Mouse (Mus musculus) forebrain, embryonic 12.5 days (tissue): ENCODE data around the gene Pex7. TPM values are rescaled to one million over a fixed set of nuclear protein-coding genes. Genes with fewer than 3 reads are reported as not detected.

Experiments
- ATAC-seq: fragments of 200-750 bp; cut with Nextera tagmentation; 2 replicates; pipeline ENCODE4 v1.8.0; 2017; ENCODE audit warnings: moderate TSS enrichment; ENCODE audit not compliant: low FRiP score
- H3K27ac ChIP-seq: fragments of 300-500 bp; sonication (generic); 2 replicates; pipeline ENCODE4 v1.5.1; 2016; ENCODE audit warnings: mild to moderate bottlenecking
- H3K27me3 ChIP-seq: fragments of 300-500 bp; sonication (generic); 2 replicates; pipeline ENCODE4 v1.6.1; 2016; ENCODE audit warnings: mild to moderate bottlenecking
- H3K36me3 ChIP-seq: fragments of 300-500 bp; sonication (generic); replicated peaks from 2 replicates; pipeline ENCODE4 v1.6.1; 2016; ENCODE audit warnings: mild to moderate bottlenecking
- H3K4me1 ChIP-seq: fragments of 300-500 bp; sonication (generic); 2 replicates; pipeline ENCODE4 v1.6.1; 2016
- H3K4me2 ChIP-seq: fragments of 300-500 bp; sonication (generic); 2 replicates; pipeline ENCODE4 v1.6.1; 2016; ENCODE audit warnings: mild to moderate bottlenecking, moderate library complexity
- H3K4me3 ChIP-seq: fragments of 300-500 bp; sonication (generic); replicated peaks from 2 replicates; pipeline ENCODE4 v1.5.1; 2016; ENCODE audit warnings: mild to moderate bottlenecking
- H3K9ac ChIP-seq: fragments of 300-500 bp; sonication (generic); 2 replicates; pipeline ENCODE4 v1.6.1; 2016; ENCODE audit warnings: mild to moderate bottlenecking
- H3K9me3 ChIP-seq: fragments of 300-500 bp; sonication (generic); 2 replicates; pipeline ENCODE4 v1.6.1; 2016
- WGBS: fragments of 180-500 bp; shearing (Covaris S2); methylation state at CpG from one replicate; pipeline ENCODE4 v1.1.7; 2016; 5-methylcytosine and 5-hydroxymethylcytosine counted together
- polyA plus RNA-seq: library from polyadenylated mRNA; unstranded; fragments of >200 nt; fragmentation: Nextera tagmentation; extraction: Ambion mirVana; gene quantifications from 2 replicates; pipeline ENCODE4 v1.2.1, GENCODE M21; 2016

Gene Pex7
- 25.4 and 26.0 TPM in 2 replicates for polyA plus RNA-seq

DNA sequence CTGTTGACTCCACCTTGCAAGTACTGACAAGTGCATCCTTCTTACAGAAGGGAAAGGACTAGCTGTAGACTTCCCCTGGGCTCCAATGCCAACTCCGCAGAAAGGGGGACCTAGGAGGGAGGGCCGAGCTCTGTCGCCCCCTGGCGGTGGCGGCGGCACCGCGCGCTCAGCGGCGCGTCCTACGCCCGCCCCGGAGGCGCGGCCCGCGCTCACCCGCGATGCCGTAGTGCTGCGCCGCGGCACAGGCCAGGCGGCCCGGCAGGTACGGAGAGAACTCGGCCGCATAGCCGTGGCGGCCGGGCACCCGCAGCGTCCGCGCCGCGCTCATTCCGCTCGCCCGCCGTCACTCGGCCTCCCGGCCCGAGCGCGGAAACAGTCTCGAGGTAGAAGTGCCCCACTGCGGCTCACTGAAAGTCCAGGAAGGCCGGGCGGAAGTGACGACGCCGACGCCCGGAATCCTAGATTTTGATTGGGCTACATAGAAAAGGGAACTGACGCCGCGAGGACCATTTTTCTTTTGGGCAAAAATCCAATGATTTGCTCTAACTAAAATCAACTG, at the start of gene Pex7:
Pex7 (minus strand) TSS at position 444 of the 559 bp plus-strand sequence.
- Histone ChIP-seq H3K27ac (peak within 1 kb of the TSS; percentile 96), H3K36me3 (no peaks in the 10 kb centered on the region; the same call in 1 of the 2 replicates), H3K4me2 (peak within 1 kb of the TSS; percentile 31), H3K27me3 (0 out of 2 replicates have a peak, but pooled peaks cover 5% of the 10 kb centered on the region), H3K9ac (peak within 1 kb of the TSS; percentile 78), H3K9me3 (no peaks in the 10 kb centered on the region), H3K4me1 (no peaks in the 10 kb centered on the region), H3K4me3 (peak within 1 kb of the TSS; percentile 76)
- ATAC-seq: peak; percentile 97
- under 1% methylated on average over 58 of the region's 60 CpGs for WGBS

DNA sequence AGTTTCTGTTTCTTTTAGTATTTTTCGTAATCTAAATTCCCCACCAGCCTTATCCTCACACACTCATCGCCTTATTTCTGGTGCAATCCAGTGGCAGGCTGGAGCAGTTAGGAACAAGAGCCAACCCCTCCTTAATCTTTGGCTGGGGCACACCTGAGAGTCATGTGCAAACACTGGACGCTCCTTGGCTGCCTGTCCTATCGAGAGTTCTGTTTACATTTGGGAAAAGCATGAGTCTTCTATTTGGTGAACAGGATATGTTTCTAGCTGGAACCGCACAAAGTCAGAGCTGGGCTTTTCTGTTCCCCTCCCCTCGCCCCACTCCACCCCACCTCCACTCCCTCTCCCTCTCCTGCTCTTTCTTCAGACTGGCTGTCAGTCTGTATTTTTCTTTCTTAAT, 49.3 kb upstream of the Pex7 start:
- Histone ChIP-seq H3K4me3 (no peak overlapping the region), H3K4me2 (no peak overlapping the region), H3K4me1 (no peaks in the 10 kb centered on the region), H3K9me3 (no peaks in the 10 kb centered on the region), H3K9ac (no peak overlapping the region), H3K36me3 (no peaks in the 10 kb centered on the region), H3K27me3 (no peaks in the 10 kb centered on the region), H3K27ac (no peak overlapping the region)
- 78% methylated on average over 6 of the region's 6 CpGs for WGBS
- no peak for ATAC-seq

DNA sequence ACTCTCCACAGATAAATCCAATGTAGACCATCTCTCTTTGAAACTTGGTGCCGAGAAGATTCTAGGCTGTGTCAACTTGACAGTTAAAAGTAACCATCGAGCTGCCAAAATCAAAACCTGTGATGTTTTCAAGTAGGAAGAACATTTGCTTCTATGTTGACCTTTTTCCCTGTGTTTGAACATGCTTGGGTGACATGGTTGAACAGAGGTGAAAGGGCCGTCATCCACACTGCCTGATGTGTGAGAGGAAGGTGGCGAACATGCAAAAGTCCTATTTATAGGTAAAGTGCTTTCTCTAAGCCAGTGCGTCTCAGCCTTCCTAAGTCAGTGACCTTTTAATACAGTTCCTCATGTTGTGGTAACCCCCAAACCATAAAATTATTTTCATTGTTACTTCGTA, 48.3 kb upstream of the Pex7 start:
- ATAC-seq: no peak
- no peaks in the 10 kb centered on the region for H3K36me3 ChIP-seq
- 90% methylated on average over 6 of the region's 6 CpGs for WGBS

DNA sequence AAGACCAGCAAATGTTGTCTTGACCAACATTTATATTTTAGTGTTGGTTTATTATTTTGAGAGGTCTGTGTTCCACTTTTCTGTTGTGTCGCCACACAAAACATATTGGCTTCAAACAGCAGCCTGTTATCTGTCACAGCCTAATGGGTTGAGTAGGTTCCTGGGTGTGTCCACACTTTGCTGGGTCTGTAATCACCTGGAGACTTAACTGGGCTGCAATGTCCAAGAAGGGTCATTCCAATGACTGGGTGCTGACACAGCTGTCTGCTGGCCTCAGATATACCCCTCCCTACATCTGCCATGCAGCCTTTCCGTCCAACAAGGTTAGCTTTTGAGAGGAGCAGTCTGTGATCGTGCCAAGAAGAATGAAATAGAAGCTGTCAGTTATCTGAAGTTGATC, 47.1 kb upstream of the Pex7 start:
- ATAC-seq: no peak
- Histone ChIP-seq H3K9me3 (no peaks in the 10 kb centered on the region), H3K4me2 (no peak overlapping the region), H3K27me3 (no peaks in the 10 kb centered on the region), H3K4me1 (no peaks in the 10 kb centered on the region), H3K4me3 (no peak overlapping the region), H3K27ac (no peak overlapping the region), H3K36me3 (no peaks in the 10 kb centered on the region), H3K9ac (no peak overlapping the region)
- 84% methylated on average over 3 of the region's 3 CpGs for WGBS

More for the DNA sequence above, 48.3 kb upstream of the Pex7 start:
- Histone ChIP-seq H3K27me3 (no peaks in the 10 kb centered on the region), H3K4me3 (no peak overlapping the region), H3K27ac (no peak overlapping the region), H3K9ac (no peak overlapping the region), H3K4me1 (no peaks in the 10 kb centered on the region), H3K9me3 (no peaks in the 10 kb centered on the region), H3K4me2 (no peak overlapping the region)

DNA sequence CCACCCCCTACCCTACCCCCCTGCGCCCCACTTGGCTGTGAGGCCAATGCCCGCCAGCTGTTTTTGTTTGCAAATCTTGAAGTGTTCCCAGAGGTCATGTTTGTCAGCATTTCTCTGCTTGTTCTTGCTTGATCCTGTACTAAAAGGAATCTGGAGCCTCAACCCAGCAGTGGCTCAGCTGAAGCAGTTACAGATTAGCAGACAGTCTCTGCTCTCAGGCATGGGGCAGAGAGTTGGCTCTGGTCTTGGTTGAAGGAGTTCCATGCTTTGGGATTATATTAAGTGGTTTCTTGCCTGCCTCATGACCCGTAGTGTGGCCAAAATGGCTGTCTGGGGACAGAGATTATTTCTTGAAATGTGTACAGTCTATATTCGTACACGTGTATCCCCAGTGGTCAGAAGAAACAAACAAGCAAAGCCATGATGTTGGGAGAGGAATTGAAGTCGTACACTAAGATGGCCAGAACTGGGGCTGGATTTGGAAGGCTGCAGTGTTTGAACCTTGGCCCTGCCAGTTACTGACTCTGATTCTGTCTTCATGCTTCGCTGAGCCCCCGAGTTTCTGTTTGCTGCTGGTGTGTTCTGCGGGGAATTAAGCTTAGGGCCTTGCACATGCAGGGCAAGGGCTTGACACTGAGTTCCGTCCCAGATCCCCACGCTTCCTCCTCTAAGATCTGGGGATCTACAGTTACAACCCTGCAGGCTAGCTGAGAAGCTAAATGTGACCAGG, 45.7 kb upstream of the Pex7 start:
- no peaks in the 10 kb centered on the region for H3K36me3 ChIP-seq
- no peak overlapping the region for H3K9ac ChIP-seq
- no peak overlapping the region for H3K27ac ChIP-seq
- no peaks in the 10 kb centered on the region for H3K9me3 ChIP-seq
- ATAC-seq: no peak
- H3K4me1 ChIP-seq: no peaks in the 10 kb centered on the region
- H3K4me2 ChIP-seq: no peak overlapping the region
- H3K4me3 ChIP-seq: no peak overlapping the region
- whole genome bisulfite sequencing: 87% methylated on average over 11 of the region's 11 CpGs
- no peaks in the 10 kb centered on the region for H3K27me3 ChIP-seq

DNA sequence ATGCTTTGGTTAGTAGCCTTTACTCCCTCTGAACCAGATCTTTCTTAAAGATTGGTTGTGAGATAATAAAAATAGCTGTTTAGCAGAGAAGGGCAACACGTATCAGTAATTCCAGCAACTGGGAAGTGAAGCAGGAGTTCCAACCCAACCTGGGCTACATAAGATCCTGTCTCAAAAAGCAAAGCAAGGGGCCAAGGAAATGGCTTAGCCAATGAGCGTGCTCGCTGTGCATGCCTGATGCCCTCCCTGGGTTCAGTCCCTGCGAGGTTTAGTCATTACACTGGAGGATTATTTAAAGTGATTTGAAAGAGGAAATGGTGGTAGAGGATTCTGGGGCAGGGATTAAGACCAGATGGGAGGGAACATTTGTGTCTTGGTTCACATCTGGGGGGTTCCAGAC, 41.6 kb upstream of the Pex7 start:
- no peaks in the 10 kb centered on the region for H3K4me1 ChIP-seq
- H3K4me2 ChIP-seq: no peak overlapping the region
- no peak overlapping the region for H3K9ac ChIP-seq
- no peak overlapping the region for H3K4me3 ChIP-seq
- ATAC-seq: no peak
- no peaks in the 10 kb centered on the region for H3K27me3 ChIP-seq
- H3K27ac ChIP-seq: no peak overlapping the region
- no peaks in the 10 kb centered on the region for H3K9me3 ChIP-seq
- 88% methylated on average over 4 of the region's 4 CpGs for WGBS
- no peaks in the 10 kb centered on the region for H3K36me3 ChIP-seq

DNA sequence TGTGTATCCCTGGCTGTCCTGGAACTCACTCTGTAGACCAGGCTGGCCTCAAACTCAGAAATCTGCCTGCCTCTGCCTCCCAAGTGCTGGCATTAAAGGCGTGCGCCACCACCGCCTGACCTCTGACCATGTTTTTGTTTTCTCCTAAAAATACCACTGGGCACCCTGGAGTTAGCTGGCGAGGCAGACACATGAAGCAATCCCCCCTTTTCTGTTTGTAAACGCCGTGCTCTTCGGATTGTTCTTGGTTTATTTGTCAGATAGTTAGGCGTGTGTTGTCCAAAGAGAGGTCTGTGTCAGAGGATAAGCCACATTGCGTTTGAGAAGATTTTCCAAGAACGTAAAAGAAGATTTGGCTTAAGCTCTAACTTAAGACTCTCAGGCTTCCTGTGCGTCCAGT, 40.9 kb upstream of the Pex7 start:
- H3K9ac ChIP-seq: no peak overlapping the region
- H3K36me3 ChIP-seq: no peaks in the 10 kb centered on the region
- H3K4me3 ChIP-seq: no peak overlapping the region
- no peaks in the 10 kb centered on the region for H3K4me1 ChIP-seq
- H3K27me3 ChIP-seq: no peaks in the 10 kb centered on the region
- H3K4me2 ChIP-seq: no peak overlapping the region
- no peak for ATAC-seq
- no peak overlapping the region for H3K27ac ChIP-seq
- no peaks in the 10 kb centered on the region for H3K9me3 ChIP-seq
- 91% methylated on average over 11 of the region's 11 CpGs for WGBS

DNA sequence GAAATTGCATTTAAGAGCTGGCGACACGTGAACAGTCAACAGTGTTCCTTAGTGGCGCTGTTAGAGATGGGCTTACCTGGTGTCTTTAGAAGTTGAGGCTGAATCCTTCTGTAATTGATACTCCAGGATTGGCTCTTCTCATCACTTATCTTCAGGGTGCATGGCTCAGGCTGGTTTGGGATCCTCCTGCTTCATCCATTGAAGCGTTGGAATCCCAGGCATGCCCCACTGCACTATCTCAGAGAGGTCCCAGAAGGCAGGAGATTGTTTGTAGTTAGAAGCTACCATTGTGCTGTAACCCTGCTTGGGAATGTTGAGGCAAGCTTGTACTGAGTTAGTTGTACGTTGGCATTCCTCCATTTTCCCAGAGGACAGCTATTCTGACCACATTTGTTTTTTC, 40.4 kb upstream of the Pex7 start:
- no peaks in the 10 kb centered on the region for H3K4me1 ChIP-seq
- H3K27ac ChIP-seq: no peak overlapping the region
- no peak overlapping the region for H3K4me3 ChIP-seq
- H3K9me3 ChIP-seq: no peaks in the 10 kb centered on the region
- H3K9ac ChIP-seq: no peak overlapping the region
- H3K27me3 ChIP-seq: no peaks in the 10 kb centered on the region
- no peak for ATAC-seq
- H3K4me2 ChIP-seq: no peak overlapping the region
- no peaks in the 10 kb centered on the region for H3K36me3 ChIP-seq
- 96% methylated on average over 5 of the region's 5 CpGs for WGBS

DNA sequence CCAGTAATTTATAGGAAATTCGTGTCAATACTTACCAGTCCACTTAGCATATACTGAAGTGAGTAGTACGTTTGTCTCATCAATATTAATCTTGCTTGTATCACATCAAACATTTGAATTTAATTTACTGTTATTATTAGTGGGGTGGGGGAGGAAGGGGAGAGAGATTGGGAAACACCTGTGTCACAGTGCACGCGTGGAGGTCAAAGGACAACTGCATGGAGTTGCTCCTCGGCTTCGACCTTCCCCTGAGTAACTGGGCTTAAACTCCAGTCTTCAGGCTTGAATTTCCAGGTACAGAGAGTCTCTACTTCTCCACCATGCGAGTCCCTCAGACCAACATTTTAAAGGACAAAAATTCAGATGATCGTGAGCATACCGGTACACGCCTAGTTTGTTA, 40.0 kb upstream of the Pex7 start:
- no peaks in the 10 kb centered on the region for H3K27me3 ChIP-seq
- H3K36me3 ChIP-seq: no peaks in the 10 kb centered on the region
- 94% methylated on average over 10 of the region's 10 CpGs for whole genome bisulfite sequencing
- ATAC-seq: no peak
- no peak overlapping the region for H3K4me3 ChIP-seq
- H3K9me3 ChIP-seq: no peaks in the 10 kb centered on the region
- H3K4me2 ChIP-seq: no peak overlapping the region
- no peak overlapping the region for H3K27ac ChIP-seq
- no peak overlapping the region for H3K9ac ChIP-seq
- no peaks in the 10 kb centered on the region for H3K4me1 ChIP-seq

DNA sequence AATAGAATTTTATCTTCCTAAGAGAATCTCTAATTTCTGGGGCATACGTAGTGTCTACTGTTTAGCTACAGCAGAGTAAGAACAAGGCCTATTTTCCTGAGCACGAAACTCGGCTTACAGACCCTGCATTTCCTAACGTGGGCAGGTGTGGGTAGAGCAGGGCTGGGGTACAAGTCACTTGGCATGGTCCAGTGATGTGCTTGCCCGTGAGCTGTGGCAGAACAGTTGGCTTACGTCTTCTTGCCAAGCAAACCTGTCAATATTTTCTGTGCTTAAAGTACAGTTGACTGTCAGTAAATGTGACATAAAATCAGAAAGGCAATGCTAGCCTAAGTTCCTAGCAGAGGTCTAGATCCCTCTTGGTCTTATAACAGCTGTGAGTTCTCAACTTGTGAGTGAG, 39.2 kb upstream of the Pex7 start:
- Histone ChIP-seq H3K9me3 (no peaks in the 10 kb centered on the region), H3K27me3 (no peaks in the 10 kb centered on the region), H3K4me2 (no peak overlapping the region), H3K4me3 (no peak overlapping the region), H3K27ac (no peak overlapping the region), H3K36me3 (no peaks in the 10 kb centered on the region), H3K4me1 (no peaks in the 10 kb centered on the region), H3K9ac (no peak overlapping the region)
- no peak for ATAC-seq
- 92% methylated on average over 6 of the region's 6 CpGs for WGBS

DNA sequence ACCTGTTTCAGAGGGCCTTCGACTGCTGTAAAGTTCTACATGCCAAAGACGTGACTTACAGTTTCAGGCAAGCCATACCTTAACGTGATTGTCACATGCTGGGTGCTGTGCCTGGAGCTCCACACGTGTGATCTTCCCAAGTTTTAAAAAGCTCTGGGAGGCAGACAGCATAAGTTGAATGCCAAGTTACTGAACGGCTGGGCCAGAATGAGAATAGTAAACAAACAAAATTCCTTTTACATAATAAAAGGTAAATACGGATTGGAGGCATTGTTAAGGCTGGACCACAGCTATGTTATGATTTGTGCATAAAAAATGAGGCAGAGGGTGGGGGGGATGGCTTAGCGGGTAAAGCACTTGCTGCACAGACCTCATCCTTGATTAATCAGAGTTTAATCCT, 38.2 kb upstream of the Pex7 start:
- ATAC-seq: no peak
- Histone ChIP-seq H3K9me3 (no peaks in the 10 kb centered on the region), H3K36me3 (no peaks in the 10 kb centered on the region), H3K4me2 (no peak overlapping the region), H3K27ac (no peak overlapping the region), H3K27me3 (no peaks in the 10 kb centered on the region), H3K4me1 (no peaks in the 10 kb centered on the region), H3K4me3 (no peak overlapping the region), H3K9ac (no peak overlapping the region)
- 82% methylated on average over 7 of the region's 7 CpGs for WGBS

DNA sequence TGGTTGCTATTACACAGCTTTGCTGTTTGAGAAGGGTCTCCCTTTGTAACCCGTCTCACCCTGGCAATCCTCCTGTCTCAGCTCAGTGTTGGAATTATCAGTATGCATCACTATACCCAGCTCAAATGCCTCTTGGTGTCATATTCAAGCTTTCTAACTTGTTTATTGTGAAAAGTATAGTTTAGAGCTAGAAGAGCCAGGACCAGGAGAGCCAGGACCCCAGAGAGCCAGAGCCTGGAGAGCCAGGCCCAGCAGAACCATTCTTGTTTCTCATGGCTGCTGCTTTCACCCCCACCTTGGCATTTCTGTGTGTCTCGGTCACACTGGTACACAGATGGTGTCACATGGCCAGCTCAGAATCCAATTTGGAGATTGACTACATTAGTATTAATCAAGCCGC, 35.1 kb upstream of the Pex7 start:
- ATAC-seq: no peak
- Histone ChIP-seq H3K27me3 (peaks cover 9% of the 10 kb centered on the region; the same call in 1 of the 2 replicates), H3K9ac (no peak overlapping the region), H3K27ac (no peak overlapping the region), H3K4me2 (no peak overlapping the region), H3K36me3 (no peaks in the 10 kb centered on the region), H3K4me3 (no peak overlapping the region), H3K9me3 (no peaks in the 10 kb centered on the region), H3K4me1 (peaks cover 7% of the 10 kb centered on the region; the same call in 1 of the 2 replicates)
- 91% methylated on average over 3 of the region's 3 CpGs for WGBS

DNA sequence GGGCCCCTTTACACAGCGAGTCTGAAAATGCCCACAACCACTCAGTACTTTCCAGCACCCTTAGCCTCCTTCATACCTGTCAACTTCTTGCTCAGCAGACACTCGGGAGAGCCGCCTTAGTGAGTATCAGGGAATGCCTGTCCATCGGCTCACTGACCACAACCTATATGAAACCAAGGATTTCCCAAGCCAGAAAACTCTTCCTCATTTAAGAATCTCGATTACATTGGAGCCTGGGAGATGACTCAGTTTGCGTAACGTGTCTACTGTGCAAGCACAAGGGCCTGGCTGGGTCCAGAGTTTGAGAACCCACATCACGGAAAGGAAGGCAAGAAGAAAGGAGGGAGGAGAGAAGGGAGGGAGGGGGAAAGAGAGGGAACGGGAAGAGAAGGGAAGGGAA, 34.4 kb upstream of the Pex7 start:
- H3K27me3 ChIP-seq: peaks cover 16% of the 10 kb centered on the region
- H3K9me3 ChIP-seq: no peaks in the 10 kb centered on the region
- H3K27ac ChIP-seq: no peak overlapping the region
- WGBS: 88% methylated on average over 9 of the region's 9 CpGs
- ATAC-seq: no peak
- H3K36me3 ChIP-seq: no peaks in the 10 kb centered on the region
- no peak overlapping the region for H3K4me2 ChIP-seq
- no peak overlapping the region for H3K9ac ChIP-seq
- peaks cover 7% of the 10 kb centered on the region; the same call in 1 of the 2 replicates for H3K4me1 ChIP-seq
- no peak overlapping the region for H3K4me3 ChIP-seq
